Mouse (Mus musculus): ENCODE results near the gene Xrcc6. TPM values are rescaled to one million over a fixed set of nuclear protein-coding genes. Genes with fewer than 3 reads are reported as not detected.

Xrcc6 gene
- polyA plus RNA-seq, 1 experiment from 2014 or later = 36.7 TPM

- H3K4me3 ChIP-seq (replicated peaks; ENCODE audit: low read length) = no peak overlapping the region
- 95% methylated on average over 6 of the region's 6 CpGs for WGBS
These were observed 36.5 kb downstream of the Xrcc6 start for GRCm38 (mm10) chr15:82023965-82024635.

GRCm38 (mm10) chr15:82027276-82027675 lies 39.6 kb downstream of the Xrcc6 start:
- DNase-seq (ENCODE audit: low spot score) (no peak), ATAC-seq (ENCODE audit: low FRiP score) (no peak)
- Histone ChIP-seq H3K27ac (no peak overlapping the region), H3K27me3 (ENCODE audit: control insufficient read depth, insufficient read depth, low read length) (no peaks in the 10 kb centered on the region), H3K4me3 (replicated peaks; ENCODE audit: low read length) (no peak overlapping the region), H3K9me3 (ENCODE audit: control insufficient read depth, low read length) (no peaks in the 10 kb centered on the region), H3K4me1 (replicated peaks; ENCODE audit: control insufficient read depth, insufficient read depth, low read length) (no peaks in the 10 kb centered on the region), H3K4me2 (replicated peaks) (no peak overlapping the region), H3K36me3 (replicated peaks; ENCODE audit: control insufficient read depth, insufficient read depth) (peaks cover 98% of the 10 kb centered on the region), H3K9ac (no peak overlapping the region)
- 93% methylated on average over 7 of the region's 7 CpGs for WGBS

More at GRCm38 (mm10) chr15:82023965-82024635, 36.5 kb downstream of the Xrcc6 start:
- H3K4me1 ChIP-seq (replicated peaks; ENCODE audit: control insufficient read depth, insufficient read depth, low read length) = no peaks in the 10 kb centered on the region
- H3K27ac ChIP-seq = no peak overlapping the region
- H3K4me2 ChIP-seq (replicated peaks) = no peak overlapping the region
- no peaks in the 10 kb centered on the region for H3K9me3 ChIP-seq (ENCODE audit: control insufficient read depth, low read length)
- H3K9ac ChIP-seq = no peak overlapping the region
- no peak for DNase-seq (ENCODE audit: low spot score)
- H3K27me3 ChIP-seq (ENCODE audit: control insufficient read depth, insufficient read depth, low read length) = no peaks in the 10 kb centered on the region
- no peak for ATAC-seq (ENCODE audit: low FRiP score)
- H3K36me3 ChIP-seq (replicated peaks; ENCODE audit: control insufficient read depth, insufficient read depth) = peaks cover 84% of the 10 kb centered on the region

- Histone ChIP-seq H3K27me3 (ENCODE audit: control insufficient read depth, insufficient read depth, low read length) (no peaks in the 10 kb centered on the region), H3K27ac (no peak overlapping the region), H3K4me2 (replicated peaks) (no peak overlapping the region), H3K9ac (no peak overlapping the region), H3K4me3 (replicated peaks; ENCODE audit: low read length) (no peak overlapping the region), H3K36me3 (replicated peaks; ENCODE audit: control insufficient read depth, insufficient read depth) (peaks cover 98% of the 10 kb centered on the region), H3K4me1 (replicated peaks; ENCODE audit: control insufficient read depth, insufficient read depth, low read length) (no peaks in the 10 kb centered on the region), H3K9me3 (ENCODE audit: control insufficient read depth, low read length) (no peaks in the 10 kb centered on the region)
- no peak for DNase-seq (ENCODE audit: low spot score)
- WGBS = 94% methylated on average over 7 of the region's 7 CpGs
- no peak for ATAC-seq (ENCODE audit: low FRiP score)
These were observed 40.1 kb downstream of the Xrcc6 start for GRCm38 (mm10) chr15:82027726-82028125.

- peaks cover 94% of the 10 kb centered on the region for H3K36me3 ChIP-seq (replicated peaks; ENCODE audit: control insufficient read depth, insufficient read depth)
- ATAC-seq (ENCODE audit: low FRiP score) (no peak), DNase-seq (ENCODE audit: low spot score) (no peak)
- H3K27me3 ChIP-seq (ENCODE audit: control insufficient read depth, insufficient read depth, low read length) = no peaks in the 10 kb centered on the region
- no peaks in the 10 kb centered on the region for H3K4me1 ChIP-seq (replicated peaks; ENCODE audit: control insufficient read depth, insufficient read depth, low read length)
- no peak overlapping the region for H3K27ac ChIP-seq
- 91% methylated on average over 7 of the region's 7 CpGs for WGBS
- H3K9me3 ChIP-seq (ENCODE audit: control insufficient read depth, low read length) = no peaks in the 10 kb centered on the region
- H3K9ac ChIP-seq = no peak overlapping the region
- H3K4me3 ChIP-seq (replicated peaks; ENCODE audit: low read length) = no peak overlapping the region
- no peak overlapping the region for H3K4me2 ChIP-seq (replicated peaks)
These were observed 44.8 kb downstream of the Xrcc6 start for GRCm38 (mm10) chr15:82032386-82032785.

GRCm38 (mm10) chr15:82033762-82034161 lies 46.1 kb downstream of the Xrcc6 start, which contains the start of gene Desi1:
TSS of gene Desi1 (minus strand) at chr15:82033862.
- no peaks in the 10 kb centered on the region for H3K4me1 ChIP-seq (replicated peaks; ENCODE audit: control insufficient read depth, insufficient read depth, low read length)
- no peak within 1 kb of the TSS for H3K4me2 ChIP-seq (replicated peaks)
- ATAC-seq (ENCODE audit: low FRiP score) (no peak), DNase-seq (ENCODE audit: low spot score) (no peak)
- no peaks in the 10 kb centered on the region for H3K27me3 ChIP-seq (ENCODE audit: control insufficient read depth, insufficient read depth, low read length)
- H3K36me3 ChIP-seq (replicated peaks; ENCODE audit: control insufficient read depth, insufficient read depth) = peaks cover 93% of the 10 kb centered on the region
- 97% methylated on average over 4 of the region's 4 CpGs for WGBS
- no peak within 1 kb of the TSS for H3K27ac ChIP-seq
- no peak within 1 kb of the TSS for H3K4me3 ChIP-seq (replicated peaks; ENCODE audit: low read length)
- no peaks in the 10 kb centered on the region for H3K9me3 ChIP-seq (ENCODE audit: control insufficient read depth, low read length)
- H3K9ac ChIP-seq = no peak within 1 kb of the TSS

GRCm38 (mm10) chr15:82035904-82036689 lies 48.5 kb downstream of the Xrcc6 start:
- Histone ChIP-seq H3K27ac (no peak overlapping the region), H3K9ac (no peak overlapping the region), H3K9me3 (ENCODE audit: control insufficient read depth, low read length) (no peaks in the 10 kb centered on the region), H3K4me1 (replicated peaks; ENCODE audit: control insufficient read depth, insufficient read depth, low read length) (no peaks in the 10 kb centered on the region), H3K4me2 (replicated peaks) (no peak overlapping the region), H3K36me3 (replicated peaks; ENCODE audit: control insufficient read depth, insufficient read depth) (peaks cover 95% of the 10 kb centered on the region), H3K27me3 (ENCODE audit: control insufficient read depth, insufficient read depth, low read length) (no peaks in the 10 kb centered on the region), H3K4me3 (replicated peaks; ENCODE audit: low read length) (no peak overlapping the region)
- DNase-seq (ENCODE audit: low spot score) = no peak
- 86% methylated on average over 12 of the region's 12 CpGs for WGBS
- ATAC-seq (ENCODE audit: low FRiP score) = no peak

GRCm38 (mm10) chr15:82040650-82041049 lies 53.0 kb downstream of the Xrcc6 start:
- Histone ChIP-seq H3K27ac (no peak overlapping the region), H3K27me3 (ENCODE audit: control insufficient read depth, insufficient read depth, low read length) (no peaks in the 10 kb centered on the region), H3K9ac (no peak overlapping the region), H3K4me2 (replicated peaks) (no peak overlapping the region), H3K4me3 (replicated peaks; ENCODE audit: low read length) (no peak overlapping the region), H3K4me1 (replicated peaks; ENCODE audit: control insufficient read depth, insufficient read depth, low read length) (peaks cover 8% of the 10 kb centered on the region; the same call in 1 of the 2 replicates), H3K36me3 (replicated peaks; ENCODE audit: control insufficient read depth, insufficient read depth) (peaks cover 75% of the 10 kb centered on the region), H3K9me3 (ENCODE audit: control insufficient read depth, low read length) (no peaks in the 10 kb centered on the region)
- peak; percentile 77 for DNase-seq (ENCODE audit: low spot score)
- WGBS = 97% methylated on average over 1 of the region's 1 CpGs
- ATAC-seq (ENCODE audit: low FRiP score) = no peak

- H3K4me3 ChIP-seq (replicated peaks; ENCODE audit: low read length) = no peak overlapping the region
- H3K9ac ChIP-seq = no peak overlapping the region
- no peaks in the 10 kb centered on the region for H3K27me3 ChIP-seq (ENCODE audit: control insufficient read depth, insufficient read depth, low read length)
- 98% methylated on average over 7 of the region's 7 CpGs for WGBS
- H3K9me3 ChIP-seq (ENCODE audit: control insufficient read depth, low read length) = no peaks in the 10 kb centered on the region
- H3K4me1 ChIP-seq (replicated peaks; ENCODE audit: control insufficient read depth, insufficient read depth, low read length) = peaks cover 18% of the 10 kb centered on the region
- H3K4me2 ChIP-seq (replicated peaks) = no peak overlapping the region
- ATAC-seq (ENCODE audit: low FRiP score) = no peak
- no peak overlapping the region for H3K27ac ChIP-seq
- H3K36me3 ChIP-seq (replicated peaks; ENCODE audit: control insufficient read depth, insufficient read depth) = peaks cover 39% of the 10 kb centered on the region
- DNase-seq (ENCODE audit: low spot score) = no peak
These were observed 56.6 kb downstream of the Xrcc6 start for GRCm38 (mm10) chr15:82044166-82044784.

- 6% methylated on average over 26 of the region's 26 CpGs for WGBS
- H3K9me3 ChIP-seq (ENCODE audit: control insufficient read depth, low read length) = no peaks in the 10 kb centered on the region
- peaks cover 18% of the 10 kb centered on the region for H3K4me1 ChIP-seq (replicated peaks; ENCODE audit: control insufficient read depth, insufficient read depth, low read length)
- peak overlapping the region; percentile 98 for H3K4me2 ChIP-seq (replicated peaks)
- peak overlapping the region; percentile 100 for H3K4me3 ChIP-seq (replicated peaks; ENCODE audit: low read length)
- DNase-seq (ENCODE audit: low spot score) (no peak), ATAC-seq (ENCODE audit: low FRiP score) (no peak)
- H3K36me3 ChIP-seq (replicated peaks; ENCODE audit: control insufficient read depth, insufficient read depth) = peaks cover 20% of the 10 kb centered on the region
- no peaks in the 10 kb centered on the region for H3K27me3 ChIP-seq (ENCODE audit: control insufficient read depth, insufficient read depth, low read length)
- no peak overlapping the region for H3K27ac ChIP-seq
- peak overlapping the region; percentile 93 for H3K9ac ChIP-seq
These were observed 58.7 kb downstream of the Xrcc6 start for GRCm38 (mm10) chr15:82046246-82046891.
